Mouse (Mus musculus): ENCODE measurements around the gene Scube1.
A peak's percentile ranks its signal among the peaks of the same experiment; 100 is the strongest.

Scube1 gene

DNA sequence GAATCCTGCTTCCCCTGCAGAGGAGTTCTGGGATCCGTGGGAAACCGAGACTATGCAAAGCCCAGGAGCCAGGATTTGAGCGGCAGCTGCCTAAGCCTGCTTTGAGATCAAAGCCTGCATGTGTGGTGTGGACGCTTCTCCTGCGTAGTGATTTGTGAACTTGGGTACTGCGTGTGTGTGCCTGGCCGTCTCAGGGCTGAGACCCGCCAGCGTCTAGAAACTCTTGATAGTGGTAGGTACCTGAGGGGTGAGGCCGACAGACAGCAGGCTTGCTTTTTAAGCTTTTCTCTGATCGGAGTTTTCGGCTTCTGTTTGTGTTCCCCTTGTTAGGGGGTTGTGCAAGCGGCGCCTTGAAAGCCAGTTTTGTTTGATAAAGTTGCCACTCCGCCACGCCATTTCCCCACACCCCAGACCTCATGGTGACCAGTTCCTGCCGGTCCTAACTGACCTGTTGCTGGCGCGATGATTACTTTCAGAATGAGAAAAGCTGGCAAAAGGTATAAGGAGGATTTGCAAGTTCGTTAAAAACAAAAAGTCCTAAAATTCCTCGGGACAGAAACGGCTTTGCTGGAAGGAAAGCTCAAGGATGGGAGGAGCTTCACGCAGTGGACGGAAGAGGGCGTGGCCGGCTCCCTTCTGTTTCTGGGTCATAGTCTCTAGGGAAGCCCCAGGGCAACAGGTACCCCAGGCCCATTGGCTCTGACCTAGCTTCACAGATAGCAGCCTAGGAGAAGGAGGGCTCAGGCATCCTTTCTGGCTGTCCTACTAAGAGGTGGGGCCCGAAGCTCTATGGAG is 160.8 kb downstream of the Scube1 start:
- DNase-seq, result no peak

DNA sequence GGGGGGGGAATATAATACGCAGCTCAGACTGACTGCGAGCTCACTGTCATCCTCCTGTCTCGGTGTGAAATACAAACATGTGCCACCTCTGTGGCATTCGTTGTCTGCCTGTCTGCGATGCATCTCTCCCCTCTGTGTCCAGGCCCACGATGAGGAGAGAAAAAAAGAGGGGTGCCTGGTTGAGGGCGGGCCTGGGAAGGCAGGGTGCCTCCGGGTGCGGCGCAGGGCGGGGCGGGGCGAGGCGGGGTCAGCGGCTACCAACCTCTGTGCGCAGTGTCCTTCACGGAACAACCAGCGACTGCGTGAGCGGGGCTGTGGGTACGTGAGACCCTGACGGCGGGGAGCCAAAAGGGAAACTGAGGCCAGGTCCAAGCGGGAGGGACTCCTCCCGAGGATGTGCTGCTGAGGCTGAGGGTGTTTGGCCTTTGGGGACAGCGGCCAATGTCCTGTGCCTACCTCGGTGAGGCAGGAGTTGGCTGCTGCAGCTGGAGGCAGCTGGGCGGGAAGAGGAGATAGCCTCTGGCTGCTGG is 161.4 kb downstream of the Scube1 start, which contains the start of the genes Tspo and Mcat:
TSS of gene Tspo (plus strand) at position 266 of the 530 bp plus-strand sequence.
TSS of gene Mcat (minus strand) at position 461 of the 530 bp plus-strand sequence.
- no peak for DNase-seq

DNA sequence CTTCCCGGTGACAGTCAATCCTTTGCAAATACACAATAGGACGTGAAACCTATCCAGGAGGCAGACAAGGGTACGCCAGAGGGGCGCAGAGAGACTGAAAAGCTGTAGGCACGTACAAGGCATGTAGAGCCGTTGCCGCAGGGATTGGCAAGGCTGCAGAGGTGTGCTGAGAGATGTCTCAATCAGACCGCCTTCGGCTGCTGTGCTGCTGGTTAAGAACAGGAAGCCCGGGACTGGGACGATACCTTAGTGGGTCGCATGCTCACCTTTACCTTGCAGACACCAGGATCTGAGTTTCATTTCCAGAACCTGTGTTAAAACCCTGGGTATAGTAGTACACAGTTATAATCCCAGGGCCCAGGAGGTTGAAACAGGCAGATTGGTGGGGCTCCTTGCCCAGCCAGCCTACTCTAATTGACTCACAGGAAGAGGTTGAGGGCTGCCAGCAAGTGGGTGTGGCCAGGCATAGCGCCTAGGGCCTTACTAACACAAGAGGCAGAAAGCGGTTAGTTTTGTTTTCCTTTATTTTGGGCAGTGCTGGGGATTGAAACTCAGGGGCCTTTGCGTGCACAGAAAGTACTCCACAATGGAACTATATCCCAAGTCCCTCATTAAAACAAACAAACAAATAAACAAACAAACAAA is 162.1 kb downstream of the Scube1 start:
- peak; percentile 88 for DNase-seq

DNA sequence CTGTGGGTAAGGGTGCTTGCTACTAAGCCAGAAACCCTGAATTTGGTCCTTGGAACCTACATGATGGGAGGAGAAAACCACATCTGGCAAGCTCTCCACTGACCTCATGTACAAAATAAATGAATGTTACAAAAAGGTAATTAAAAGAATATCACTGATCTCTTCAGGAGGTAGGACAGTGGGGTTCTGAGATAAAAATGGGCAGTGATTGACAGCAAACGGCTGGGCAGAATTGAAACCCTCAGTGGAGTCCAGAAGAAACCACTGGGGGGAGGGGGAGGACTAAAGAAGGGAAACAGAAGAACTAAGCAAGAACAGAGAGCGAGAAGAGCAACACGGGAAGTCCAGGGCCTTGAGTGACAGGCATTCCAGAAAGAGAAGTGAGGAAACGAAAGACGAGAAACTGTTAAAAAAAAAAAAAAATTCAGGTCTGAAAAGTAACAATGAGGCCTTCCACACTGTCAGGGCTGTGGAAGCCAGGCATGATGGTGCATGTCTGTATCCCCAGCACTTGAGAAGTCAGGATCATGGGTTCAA is 163.8 kb downstream of the Scube1 start:
- DNase-seq, result no peak

DNA sequence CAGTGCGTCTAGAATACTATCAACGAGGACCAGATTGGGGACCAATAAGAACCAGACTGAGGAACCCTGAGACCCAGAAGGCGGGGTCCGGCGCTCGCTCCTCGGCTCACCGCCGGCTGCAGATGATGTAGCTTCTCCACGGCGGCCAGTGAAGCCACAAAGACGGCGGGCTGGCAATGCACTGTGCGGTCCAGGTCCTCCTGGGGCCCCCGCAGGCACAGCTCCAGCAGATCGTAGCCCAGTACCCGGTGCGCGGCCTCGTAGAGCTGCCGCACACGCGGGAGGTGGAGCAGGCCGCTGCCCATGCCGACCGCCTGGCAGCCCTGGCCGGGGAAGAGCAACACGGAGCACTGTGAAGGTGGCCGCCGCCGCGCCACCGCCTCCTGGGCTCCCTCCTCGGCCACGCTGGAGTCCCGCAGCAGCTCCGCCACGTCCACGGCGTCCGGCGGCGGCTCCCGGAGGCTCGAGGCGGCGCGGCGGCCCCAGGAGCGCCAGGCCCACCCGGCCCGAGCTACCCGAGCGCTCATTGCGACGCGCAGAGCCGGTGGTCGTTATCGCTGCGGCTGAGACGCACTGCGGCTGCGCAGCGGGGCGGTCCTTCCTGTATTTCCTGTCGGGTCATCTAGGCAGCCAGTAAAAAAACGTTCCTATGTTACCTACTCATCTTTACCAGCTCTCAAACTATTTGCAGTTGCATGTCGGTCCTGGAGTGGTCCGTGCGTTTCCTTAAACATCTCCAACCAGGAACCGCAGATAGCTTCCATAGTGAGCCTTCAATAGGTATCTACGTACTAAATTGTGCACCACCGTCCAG is 169.5 kb downstream of the Scube1 start:
- DNase-seq, result peak; percentile 89
